Mouse (Mus musculus) neutrophil, adult 5-6 weeks (primary cell): ENCODE results near the gene Timm8b. TPM values are rescaled to one million over a fixed set of nuclear protein-coding genes. Genes with fewer than 3 reads are reported as not detected.
"Not testable (repeated sequence)": the region's sequence is repeated elsewhere in the genome, so short reads cannot be mapped to it uniquely, and the experiment has no call there.

Source experiments
- ATAC-seq: fragments of 151-379, 151-347 bp; 2 replicates; pipeline ENCODE4 v1.8.0; 2017; ENCODE audit warnings: mild to moderate bottlenecking, moderate TSS enrichment; ENCODE audit not compliant: insufficient number of reproducible peaks, poor library complexity, low FRiP score, severe bottlenecking; ENCODE audit errors: extremely low read depth
- total RNA-seq: library from RNA; stranded (forward); fragments of 200-1000 nt; gene quantifications from 2 replicates; pipeline ENCODE4 v1.2.3, GENCODE M21; 2017

Timm8b gene
- total RNA-seq, 1 experiment from 2014 or later = 70.9 TPM

DNA sequence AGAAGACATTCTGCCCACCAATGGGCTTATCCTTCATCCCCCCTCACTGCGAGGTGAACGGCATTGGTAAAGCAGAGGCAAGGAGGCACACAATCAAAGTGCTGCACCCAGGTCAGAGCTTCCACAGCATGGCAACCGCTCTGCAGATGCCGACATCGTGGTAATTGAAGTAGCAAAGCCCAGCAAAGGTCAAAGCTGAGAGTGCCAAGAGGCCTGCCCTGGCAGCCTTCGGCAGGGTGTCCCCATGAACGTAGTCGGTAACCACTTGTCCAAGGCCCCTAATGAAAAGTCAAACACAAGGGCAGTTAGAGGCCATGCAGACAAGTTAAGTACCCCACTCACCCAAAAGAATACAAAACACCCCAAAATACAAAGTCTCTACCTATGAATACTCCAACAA, 6.7 kb upstream of the Timm8b start:
- ATAC-seq = no peak

DNA sequence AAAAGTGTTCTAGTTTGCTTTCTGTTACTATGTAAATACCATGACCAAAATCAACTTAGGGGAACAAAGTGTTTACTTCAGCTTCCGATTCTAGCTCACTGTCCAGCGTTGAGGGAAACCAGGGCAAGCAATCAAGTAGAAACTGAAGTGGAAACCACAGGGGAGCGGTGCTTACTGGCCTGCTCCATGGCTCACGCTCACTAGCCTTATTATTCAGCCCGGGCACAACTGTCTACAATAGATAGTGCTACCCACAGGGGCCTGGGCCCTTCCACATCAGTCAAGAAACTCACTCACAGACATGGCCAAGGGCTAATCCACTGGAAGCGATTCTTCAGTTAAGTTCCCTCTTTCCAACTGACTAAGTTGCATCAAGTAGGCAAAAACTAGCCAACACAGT, 2.2 kb upstream of the Timm8b start:
- ATAC-seq = no peak

DNA sequence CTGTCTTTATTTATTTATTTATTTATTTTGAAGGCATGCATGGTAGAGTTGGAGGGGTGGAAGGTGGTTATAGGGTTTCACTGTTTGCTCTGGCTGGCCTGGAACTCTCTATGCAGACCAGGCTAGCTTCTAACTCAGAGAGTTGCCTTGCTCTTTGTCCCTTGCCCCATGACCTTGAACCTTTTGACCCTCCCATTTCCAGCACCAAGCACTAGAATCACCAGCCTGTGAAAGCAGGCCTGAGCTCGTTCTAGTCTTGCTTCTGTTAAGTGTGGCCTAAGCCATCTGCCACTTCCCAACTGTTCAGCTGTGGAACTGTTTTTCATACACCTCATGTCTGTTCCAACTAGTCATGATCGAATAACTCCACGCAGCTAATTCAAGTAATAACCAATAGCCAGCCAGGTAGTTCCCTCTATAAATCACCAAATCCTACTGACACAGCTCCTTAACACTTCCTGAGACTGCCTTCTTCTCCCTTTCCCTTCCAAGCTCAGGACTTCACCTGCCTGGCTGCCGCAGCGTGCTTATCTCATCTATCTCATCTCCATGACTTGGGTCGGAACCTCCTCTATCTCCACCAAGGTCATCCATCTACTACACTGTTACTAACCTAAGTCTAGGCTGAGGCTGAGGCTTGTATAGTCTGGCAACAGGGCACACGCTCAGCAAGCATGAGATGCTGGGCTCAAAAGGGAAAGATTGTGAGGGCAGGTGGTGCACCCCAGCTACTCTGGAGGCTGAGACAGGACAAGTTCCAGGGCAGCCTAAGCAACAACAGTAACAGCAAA, 1.5 kb upstream of the Timm8b start:
- no peak for ATAC-seq

DNA sequence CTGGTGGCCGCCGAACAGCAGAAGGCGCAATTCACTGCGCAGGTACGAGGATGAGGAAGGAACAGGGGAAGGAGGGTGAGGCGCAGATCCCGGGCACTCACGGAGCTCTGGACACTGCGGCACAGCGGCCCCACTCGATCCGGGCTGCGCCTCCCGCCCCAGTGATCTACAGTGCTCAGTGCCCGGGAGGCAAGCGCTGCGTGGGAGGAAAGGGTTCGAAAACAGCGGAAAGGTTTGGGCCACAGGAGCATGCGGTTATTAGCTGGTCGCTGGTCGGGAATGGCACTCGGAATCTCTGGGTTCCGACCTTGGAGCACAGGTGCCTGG, 251 bp downstream of the Timm8b start:
- no peak for ATAC-seq

DNA sequence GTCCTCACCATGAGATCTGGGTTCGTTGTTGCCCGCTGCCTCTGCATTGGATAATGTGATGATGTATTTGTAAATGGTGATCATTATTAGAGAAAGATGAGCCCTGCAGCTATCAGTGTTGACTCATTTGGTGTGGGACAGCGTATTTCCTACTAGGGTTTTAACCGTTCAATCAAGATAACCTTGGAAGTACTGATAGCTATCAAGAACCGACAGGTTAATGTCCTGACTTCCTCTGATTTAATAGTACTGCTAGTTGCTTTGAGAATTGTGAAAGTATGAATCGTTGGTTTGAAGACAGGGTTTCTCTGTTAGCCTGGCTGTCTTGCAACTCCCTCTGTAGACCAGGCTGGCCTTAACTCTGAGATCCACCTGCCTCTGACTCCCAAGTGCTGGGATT, 628 bp downstream of the Timm8b start:
- no peak for ATAC-seq

DNA sequence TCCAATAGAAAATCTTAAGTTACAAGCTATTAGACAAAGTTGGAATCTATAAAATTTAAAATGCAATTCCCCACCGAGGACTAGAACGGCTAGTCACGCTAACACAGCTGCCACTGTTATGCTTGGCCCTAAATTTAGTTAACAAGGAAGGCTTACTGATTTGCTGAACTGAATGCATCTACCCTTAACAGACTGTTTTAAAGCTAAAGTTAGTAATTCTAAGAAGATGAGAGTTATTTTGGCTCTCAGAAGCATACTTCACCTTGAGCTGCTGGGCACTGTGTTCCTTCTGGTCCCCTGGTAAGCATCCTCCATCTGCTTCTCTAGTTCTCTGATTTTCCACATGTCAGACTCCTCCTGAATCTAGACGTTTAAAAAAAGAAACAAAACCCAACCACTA, 8.4 kb downstream of the Timm8b start:
- ATAC-seq = no peak

DNA sequence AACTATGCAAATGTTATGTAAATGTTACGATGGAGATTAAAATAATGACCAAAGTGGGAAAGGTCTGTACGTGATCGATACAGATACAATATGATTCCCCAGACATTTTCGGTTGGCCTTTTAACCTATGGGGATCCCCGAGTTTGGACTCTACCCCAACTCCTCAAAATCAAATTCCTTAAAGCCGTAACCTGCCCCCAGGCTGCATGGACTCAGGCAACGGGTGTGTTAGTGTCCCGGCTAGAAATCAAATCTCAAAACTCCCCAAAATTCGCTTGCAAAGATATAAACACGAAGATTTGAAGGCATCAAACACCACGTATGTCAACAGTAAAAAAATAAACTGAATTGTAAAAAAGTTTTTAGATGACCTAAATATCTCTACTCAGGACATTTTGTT, 12.5 kb downstream of the Timm8b start:
- ATAC-seq = no peak

DNA sequence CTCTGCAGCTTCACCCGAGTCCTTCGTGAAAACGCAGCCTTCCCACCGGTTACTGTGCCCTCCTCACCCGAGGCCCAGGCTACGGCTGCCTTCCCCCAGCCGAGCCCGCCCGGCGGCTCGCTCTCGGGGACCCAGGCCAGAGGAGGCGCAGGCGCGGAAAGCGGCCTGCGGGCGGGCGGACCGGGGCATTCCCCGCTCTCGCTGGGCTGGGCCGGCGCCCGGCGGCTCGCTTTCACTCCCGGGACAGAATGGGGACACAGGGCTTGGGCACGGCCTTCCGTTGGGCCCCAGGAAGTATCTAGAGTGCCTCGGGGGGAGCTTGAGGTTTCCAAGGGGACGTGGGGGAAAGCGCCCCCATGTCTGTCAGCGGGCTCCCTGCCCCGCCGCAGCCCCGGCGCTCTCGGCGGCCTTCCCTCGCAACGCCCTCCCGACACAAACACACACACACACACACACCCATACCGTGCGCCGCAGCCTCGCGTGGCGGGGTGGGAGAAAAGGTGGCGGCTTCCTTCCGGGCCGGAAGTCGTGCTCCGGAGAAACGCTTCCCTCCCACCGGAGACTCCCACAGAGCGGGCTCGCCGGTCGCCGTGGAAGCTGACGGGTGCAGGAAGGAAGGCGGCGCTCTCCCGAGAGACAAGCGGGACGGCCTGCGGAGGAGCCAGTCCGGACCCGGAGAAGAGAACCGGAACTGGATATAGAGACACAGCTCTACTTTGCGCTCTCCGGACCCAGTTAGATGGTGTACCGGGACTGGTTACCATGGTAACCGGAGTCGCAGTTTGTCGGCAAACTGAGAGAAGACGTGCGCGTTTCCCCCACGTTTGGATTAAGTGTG, 13.3 kb downstream of the Timm8b start, which contains the start of the genes Pih1d2 and Nkapd1:
Gene Pih1d2, plus strand, starts transcription at position 556 of the 838 bp plus-strand sequence.
Gene Nkapd1, minus strand, starts transcription at position 699 of the 838 bp plus-strand sequence.
- ATAC-seq = peak; percentile 87

DNA sequence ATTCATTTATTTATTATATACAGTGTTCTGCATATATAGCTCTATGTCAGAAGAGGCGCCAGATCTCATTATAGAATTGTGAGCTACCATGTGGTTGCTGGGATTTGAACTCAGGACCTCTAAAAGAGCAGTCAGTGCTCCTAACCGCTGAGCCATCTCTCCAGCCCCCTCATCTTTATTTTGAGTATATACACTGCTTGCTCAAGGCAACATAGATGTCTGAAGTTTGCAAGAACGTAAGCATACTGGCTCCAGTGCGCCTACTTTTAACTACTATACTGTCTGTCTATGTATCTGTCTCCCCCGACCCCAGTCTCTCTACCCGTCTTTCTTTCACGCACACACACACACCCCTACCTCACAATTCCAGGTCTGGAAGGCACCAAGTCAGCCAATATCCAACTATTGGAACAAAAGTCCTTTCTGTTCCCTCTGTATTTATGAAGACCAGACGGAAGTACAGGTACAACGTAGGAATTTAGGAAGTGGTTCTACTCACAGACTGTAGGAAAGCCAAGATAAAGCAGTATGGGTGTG, 14.2 kb downstream of the Timm8b start:
- ATAC-seq = no peak

DNA sequence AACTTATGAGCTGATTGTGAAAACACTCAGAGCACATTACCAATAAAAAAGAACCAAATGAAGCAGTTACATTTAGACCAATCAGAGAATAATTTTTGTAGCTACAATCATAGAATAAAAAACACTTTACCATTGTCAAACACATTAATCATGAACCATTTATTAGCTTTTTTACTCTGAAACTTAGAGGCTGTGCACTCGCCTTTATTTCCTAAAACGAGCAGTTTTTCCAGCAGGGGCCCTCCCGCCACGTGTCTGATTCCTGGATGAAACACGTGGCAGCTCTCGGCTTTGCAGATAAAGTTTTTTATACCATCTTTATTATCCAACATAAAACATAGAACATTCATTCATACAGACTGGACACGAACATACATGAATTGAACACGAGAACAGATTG, 27.2 kb downstream of the Timm8b start:
- not testable (repeated sequence) for ATAC-seq

DNA sequence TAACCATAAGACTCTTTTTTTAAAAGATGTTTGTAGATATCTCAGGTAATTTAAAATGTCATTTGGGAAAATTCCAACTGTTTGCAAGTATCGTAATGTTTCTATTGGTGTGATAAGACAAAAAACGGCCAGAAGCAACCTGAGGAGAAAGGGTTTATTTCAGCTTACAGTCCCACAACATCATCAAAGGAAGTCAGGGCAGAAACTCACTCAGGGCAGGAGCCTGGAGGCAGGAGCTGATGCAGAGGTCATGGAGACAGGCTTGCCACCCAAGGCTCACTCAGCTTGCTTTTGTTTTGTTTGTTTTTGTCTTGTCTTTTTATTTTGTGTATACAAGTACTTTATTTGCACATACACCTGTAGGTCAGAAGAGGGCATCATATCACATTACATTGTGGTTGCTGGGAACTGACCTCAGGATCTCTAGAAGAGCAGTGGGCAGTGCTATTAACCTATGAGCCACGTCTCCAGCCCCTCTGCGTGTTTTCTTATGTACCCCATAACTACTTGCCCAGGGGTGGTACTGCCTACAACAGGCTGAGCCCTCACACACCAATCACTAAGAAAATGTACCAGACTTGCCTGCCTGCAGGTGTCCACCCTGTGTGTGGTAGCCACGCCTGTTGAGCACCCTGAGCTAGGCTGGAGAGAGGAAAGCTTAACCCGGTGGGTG, 28.4 kb downstream of the Timm8b start:
- ATAC-seq = no peak

DNA sequence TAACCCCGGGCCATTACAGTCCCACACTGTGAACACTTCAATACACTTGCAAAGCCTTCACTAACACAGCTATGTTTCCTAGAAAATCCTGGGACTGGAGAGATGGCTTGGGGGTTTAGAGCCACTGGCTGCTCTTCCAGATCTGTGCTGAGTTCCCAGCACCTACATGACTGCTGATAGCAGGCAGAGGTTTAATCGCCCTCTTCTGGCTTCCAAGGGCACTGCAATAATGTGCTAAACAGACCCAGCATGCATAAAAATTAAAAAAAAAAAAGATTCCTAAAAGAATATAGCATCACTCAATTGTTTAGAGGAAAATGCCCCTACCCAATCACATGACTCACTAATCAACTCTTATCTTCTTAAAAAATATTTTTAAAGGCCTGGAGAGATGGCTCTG, 29.3 kb downstream of the Timm8b start:
- ATAC-seq = no peak

DNA sequence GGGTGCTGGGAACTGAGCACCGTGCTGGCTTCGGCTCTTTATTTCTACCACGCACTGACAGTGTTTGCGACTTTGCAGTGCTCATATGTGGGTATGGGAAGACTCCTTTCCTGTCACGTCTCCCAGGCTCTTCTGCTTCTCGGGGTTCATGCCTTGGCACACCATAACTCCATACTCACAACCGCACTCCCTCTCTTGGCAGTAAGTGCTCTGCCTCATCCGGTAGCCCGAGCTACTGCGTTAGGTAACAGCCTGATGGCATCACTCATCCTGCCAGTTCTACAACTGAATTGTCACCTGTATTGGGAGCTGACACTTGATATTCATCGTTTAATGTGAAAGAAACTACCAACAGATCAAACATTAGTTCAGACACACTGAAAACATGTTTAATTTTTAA, 30.6 kb downstream of the Timm8b start:
- ATAC-seq = no peak

DNA sequence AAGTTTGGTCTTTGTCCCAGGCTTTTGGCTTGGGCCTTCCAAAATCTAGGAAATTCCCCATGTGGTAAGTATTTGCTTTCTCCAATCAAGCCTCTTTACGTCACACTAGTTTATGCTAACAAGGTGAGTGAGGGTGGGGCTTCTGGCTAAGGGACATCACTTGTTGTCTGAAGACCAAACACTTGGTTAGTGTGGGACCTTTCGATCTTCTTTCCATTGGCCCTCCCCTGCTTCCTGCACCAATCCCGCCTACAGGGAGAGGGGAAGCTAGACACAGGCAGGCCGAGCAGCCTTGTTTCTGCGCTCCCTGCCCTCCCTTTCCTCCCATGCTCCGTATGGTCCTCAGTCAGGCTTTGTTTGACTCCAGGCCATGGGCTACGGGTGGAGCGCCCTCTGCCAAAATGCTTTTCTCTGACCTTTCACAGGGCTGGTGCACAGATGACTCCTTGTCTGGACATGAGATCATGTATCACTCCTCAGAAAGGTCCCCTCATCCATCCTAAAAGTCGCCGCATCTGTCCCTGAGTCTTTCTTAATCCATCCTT, 43.2 kb downstream of the Timm8b start:
- ATAC-seq = no peak

DNA sequence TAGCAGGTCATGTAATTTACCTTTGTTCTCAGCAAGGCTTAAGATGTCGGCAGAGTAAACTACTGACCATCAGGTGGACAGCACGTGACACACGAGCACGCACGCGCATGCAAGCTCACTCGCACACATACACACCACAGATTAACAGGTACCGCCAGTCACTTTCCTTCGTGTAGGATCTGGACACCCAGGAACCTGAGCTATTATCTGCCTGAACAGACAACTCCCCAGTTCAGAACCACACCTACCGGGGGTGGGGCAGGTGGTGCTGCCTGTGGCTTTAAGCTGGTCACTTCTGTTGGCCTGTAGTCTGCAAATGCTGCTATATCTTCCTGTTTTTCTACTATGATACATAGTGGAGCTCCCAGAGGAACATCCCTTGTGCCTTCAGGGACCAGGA, 46.8 kb downstream of the Timm8b start:
- ATAC-seq = no peak

Other genes with a start within 250 kb of the Timm8b start
- gene Plet1, start 109.4 kb upstream of the Timm8b start, total RNA-seq = 17.9 and 21.0 TPM in 2 replicates
- 98.8 and 106 TPM in 2 replicates for gene Pts, start 75.2 kb upstream of the Timm8b start, total RNA-seq
- 8.5 and 10.0 TPM in 2 replicates for gene Il18, start 49.1 kb upstream of the Timm8b start, total RNA-seq
- 0.86 and 2.2 TPM in 2 replicates for gene Bco2, start 48.7 kb upstream of the Timm8b start, total RNA-seq
- not detected in 2 replicates for gene Tex12, start 42.6 kb upstream of the Timm8b start, total RNA-seq
- 76.4 and 77.9 TPM in 2 replicates for gene Sdhd, start 98 bp upstream of the Timm8b start, total RNA-seq
- 0.74 and 2.3 TPM in 2 replicates for gene Pih1d2, start 13.4 kb downstream of the Timm8b start, total RNA-seq
- 28.4 and 29.7 TPM in 2 replicates for gene Nkapd1, start 13.6 kb downstream of the Timm8b start, total RNA-seq
- 16.3 and 16.4 TPM in 2 replicates for gene Dlat, start 55.9 kb downstream of the Timm8b start, total RNA-seq
- 0.12 TPM in 1 of 2 replicates, not detected in the other for gene Dixdc1, start 135.6 kb downstream of the Timm8b start, total RNA-seq
- not detected in 2 replicates for gene 2310030G06Rik, start 142.6 kb downstream of the Timm8b start, total RNA-seq
- not detected in 2 replicates for gene Cryab, start 147.4 kb downstream of the Timm8b start, total RNA-seq
- not detected in 2 replicates for gene Hspb2, start 148.4 kb downstream of the Timm8b start, total RNA-seq
- 9.2 and 10.3 TPM in 2 replicates for gene Fdxacb1, start 164.3 kb downstream of the Timm8b start, total RNA-seq
- 9.0 and 12.8 TPM in 2 replicates for gene Alg9, start 171.1 kb downstream of the Timm8b start, total RNA-seq
- gene 1110032A03Rik, start 171.6 kb downstream of the Timm8b start, total RNA-seq = 29.6 and 33.8 TPM in 2 replicates
- gene Ppp2r1b, start 241.4 kb downstream of the Timm8b start, total RNA-seq = 22.0 and 26.4 TPM in 2 replicates